Mouse (Mus musculus) ES-E14 (cell line): ENCODE measurements around the gene Rundc3b.

Experiments used
- CHD2 ChIP-seq: IDR thresholded peaks from 2 replicates; pipeline ENCODE4 v1.6.1; 2014; ENCODE audit warnings: mild to moderate bottlenecking, low read depth, low read length, inconsistent platforms
- ZC3H11A ChIP-seq: IDR thresholded peaks from 2 replicates; pipeline ENCODE4 v1.6.1; 2012; ENCODE audit warnings: low read depth, mild to moderate bottlenecking, inconsistent platforms, low read length, borderline replicate concordance

DNA sequence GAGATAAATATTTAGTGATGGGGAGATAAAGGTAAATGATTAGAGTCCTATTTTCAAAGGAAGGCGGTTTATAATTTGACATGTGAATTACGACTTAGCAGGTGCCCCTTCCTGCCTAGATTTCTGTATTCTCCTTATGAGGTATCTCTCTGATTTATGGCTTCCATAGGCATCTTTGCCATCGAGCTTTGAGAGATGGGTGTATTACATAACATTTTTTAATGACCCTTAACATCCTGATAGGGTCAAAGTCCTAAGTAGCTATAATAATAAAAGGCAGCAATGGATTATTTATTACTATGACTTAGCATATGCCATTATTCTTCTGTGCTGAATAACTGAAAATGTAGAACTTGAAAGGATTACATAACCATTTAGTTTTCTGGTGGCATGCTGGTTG is 41.9 kb upstream of the Rundc3b start:
- TF ChIP-seq CHD2 = no peak
- no peak for TF ChIP-seq ZC3H11A
